Mouse (Mus musculus) heart, embryonic 16.5 days (tissue): Measurements from ENCODE around the gene Dhx30. TPM values are rescaled to one million over a fixed set of nuclear protein-coding genes. Genes with fewer than 3 reads are reported as not detected.
A peak's percentile ranks its signal among the peaks of the same experiment; 100 is the strongest.
"Not testable (repeated sequence)": the region's sequence is repeated elsewhere in the genome, so short reads cannot be mapped to it uniquely, and the experiment has no call there.

ENCODE experiments used
- ATAC-seq: fragments of 200-750 bp; cut with Nextera tagmentation; replicated peaks from 2 replicates; pipeline ENCODE4 v1.8.0; 2017; ENCODE audit warnings: moderate number of reproducible peaks; ENCODE audit not compliant: insufficient read depth, low FRiP score; ENCODE audit errors: extremely low read depth
- H3K27ac ChIP-seq: fragments of 300-500 bp; sonication (generic); 2 replicates; pipeline ENCODE4 v1.5.1; 2014; ENCODE audit warnings: mild to moderate bottlenecking, low read length, control low read depth, moderate library complexity
- H3K27me3 ChIP-seq: fragments of 300-500 bp; sonication (generic); 2 replicates; pipeline ENCODE4 v1.6.1; 2014; ENCODE audit warnings: low read length, mixed read lengths; ENCODE audit not compliant: control insufficient read depth, insufficient read depth
- H3K36me3 ChIP-seq: fragments of 300-500 bp; sonication (generic); 2 replicates; pipeline ENCODE4 v1.6.1; 2014; ENCODE audit not compliant: control insufficient read depth, insufficient read depth
- H3K4me1 ChIP-seq: fragments of 300-500 bp; sonication (generic); 2 replicates; pipeline ENCODE4 v1.6.1; 2014; ENCODE audit warnings: low read length, mixed read lengths; ENCODE audit not compliant: control insufficient read depth, insufficient read depth
- H3K4me2 ChIP-seq: fragments of 300-500 bp; sonication (generic); 2 replicates; pipeline ENCODE4 v1.6.1; 2014; ENCODE audit warnings: low read depth, mild to moderate bottlenecking, control low read depth, low read length
- H3K4me3 ChIP-seq: fragments of 300-500 bp; sonication (generic); 2 replicates; pipeline ENCODE4 v1.5.1; 2014; ENCODE audit warnings: mild to moderate bottlenecking, control low read depth, low read length
- H3K9ac ChIP-seq: fragments of 300-500 bp; sonication (generic); 2 replicates; pipeline ENCODE4 v1.6.1; 2014; ENCODE audit warnings: low read length, control low read depth
- H3K9me3 ChIP-seq: fragments of 300-500 bp; sonication (generic); replicated peaks from 2 replicates; pipeline ENCODE4 v1.6.1; 2016; ENCODE audit warnings: low read length; ENCODE audit not compliant: control insufficient read depth
- WGBS: fragments of 180-500 bp; shearing (Covaris S2); extraction: QIAGEN DNeasy Blood & Tissue Kit; methylation state at CpG from one replicate; pipeline ENCODE4 v1.1.7; 2014; 5-methylcytosine and 5-hydroxymethylcytosine counted together
- polyA plus RNA-seq: library from polyadenylated mRNA; unstranded; fragments of >200 nt; fragmentation: Nextera tagmentation; extraction: Ambion mirVana; gene quantifications from 2 replicates; pipeline ENCODE4 v1.2.1, GENCODE M21; 2015

Dhx30 gene
- polyA plus RNA-seq = 96.2 and 101 TPM in 2 replicates

GRCm38 (mm10) chr9:110117779-110118139 is at the start of gene Dhx30:
Gene Dhx30, minus strand, starts transcription at chr9:110117830.
- no peaks in the 10 kb centered on the region for H3K9me3 ChIP-seq
- peak within 1 kb of the TSS; percentile 97 for H3K27ac ChIP-seq
- H3K4me3 ChIP-seq = peak within 1 kb of the TSS; percentile 86
- H3K36me3 ChIP-seq = peaks cover 9% of the 10 kb centered on the region
- peak within 1 kb of the TSS; percentile 88 for H3K9ac ChIP-seq
- H3K4me2 ChIP-seq = peak within 1 kb of the TSS; percentile 93
- WGBS = 1% methylated on average over 17 of the region's 17 CpGs
- H3K27me3 ChIP-seq = no peaks in the 10 kb centered on the region
- peaks cover 15% of the 10 kb centered on the region for H3K4me1 ChIP-seq
- ATAC-seq = peak; percentile 5; the same call in 1 of the 2 replicates

GRCm38 (mm10) chr9:110163071-110163470 is 45.4 kb upstream of the Dhx30 start:
- Histone ChIP-seq H3K9me3 (no peaks in the 10 kb centered on the region), H3K36me3 (peaks cover 20% of the 10 kb centered on the region), H3K9ac (no peak overlapping the region), H3K4me1 (no peaks in the 10 kb centered on the region), H3K4me2 (no peak overlapping the region), H3K27me3 (no peaks in the 10 kb centered on the region), H3K4me3 (no peak overlapping the region), H3K27ac (no peak overlapping the region)
- ATAC-seq = no peak
- 75% methylated on average over 2 of the region's 2 CpGs for WGBS

GRCm38 (mm10) chr9:110162441-110162840 is 44.8 kb upstream of the Dhx30 start:
- whole genome bisulfite sequencing = 89% methylated on average over 5 of the region's 5 CpGs
- H3K9ac ChIP-seq = no peak overlapping the region
- peaks cover 22% of the 10 kb centered on the region for H3K36me3 ChIP-seq
- no peak overlapping the region for H3K4me3 ChIP-seq
- H3K27me3 ChIP-seq = no peaks in the 10 kb centered on the region
- no peaks in the 10 kb centered on the region for H3K4me1 ChIP-seq
- H3K4me2 ChIP-seq = no peak overlapping the region
- no peaks in the 10 kb centered on the region for H3K9me3 ChIP-seq
- ATAC-seq = no peak
- H3K27ac ChIP-seq = no peak overlapping the region

- H3K4me2 ChIP-seq, H3K27me3 ChIP-seq, ATAC-seq, H3K4me3 ChIP-seq, H3K27ac ChIP-seq, H3K9me3 ChIP-seq, H3K4me1 ChIP-seq, H3K9ac ChIP-seq: not testable (repeated sequence)
- peaks cover 16% of the 10 kb centered on the region for H3K36me3 ChIP-seq
- WGBS = 100% methylated on average over 2 of the region's 2 CpGs
These were observed 42.9 kb upstream of the Dhx30 start for GRCm38 (mm10) chr9:110160486-110160885.

- no peak overlapping the region for H3K9ac ChIP-seq
- H3K36me3 ChIP-seq = peaks cover 23% of the 10 kb centered on the region
- H3K27me3 ChIP-seq = no peaks in the 10 kb centered on the region
- H3K4me2 ChIP-seq = no peak overlapping the region
- no peak for ATAC-seq
- no peaks in the 10 kb centered on the region for H3K4me1 ChIP-seq
- no peak overlapping the region for H3K27ac ChIP-seq
- no peaks in the 10 kb centered on the region for H3K9me3 ChIP-seq
- 95% methylated on average over 1 of the region's 1 CpGs for WGBS
- H3K4me3 ChIP-seq = no peak overlapping the region
These were observed 41.4 kb upstream of the Dhx30 start for GRCm38 (mm10) chr9:110159036-110159435.

- Histone ChIP-seq H3K27ac (no peak overlapping the region), H3K36me3 (peaks cover 27% of the 10 kb centered on the region), H3K4me1 (no peaks in the 10 kb centered on the region), H3K9ac (no peak overlapping the region), H3K9me3 (no peaks in the 10 kb centered on the region), H3K4me2 (no peak overlapping the region), H3K4me3 (no peak overlapping the region), H3K27me3 (no peaks in the 10 kb centered on the region)
- no peak for ATAC-seq
- 57% methylated on average over 2 of the region's 2 CpGs for WGBS
These were observed 31.0 kb upstream of the Dhx30 start for GRCm38 (mm10) chr9:110148598-110148997.

- 89% methylated on average over 1 of the region's 1 CpGs for WGBS
- ATAC-seq = no peak
- no peaks in the 10 kb centered on the region for H3K27me3 ChIP-seq
- no peaks in the 10 kb centered on the region for H3K4me1 ChIP-seq
- H3K27ac ChIP-seq = no peak overlapping the region
- H3K9ac ChIP-seq = no peak overlapping the region
- no peak overlapping the region for H3K4me2 ChIP-seq
- H3K36me3 ChIP-seq = peaks cover 21% of the 10 kb centered on the region
- no peak overlapping the region for H3K4me3 ChIP-seq
- no peaks in the 10 kb centered on the region for H3K9me3 ChIP-seq
These were observed 24.5 kb upstream of the Dhx30 start for GRCm38 (mm10) chr9:110142097-110142496.

GRCm38 (mm10) chr9:110139119-110139518 is 21.5 kb upstream of the Dhx30 start:
- WGBS = 64% methylated on average over 4 of the region's 4 CpGs
- no peak overlapping the region for H3K4me3 ChIP-seq
- no peak overlapping the region for H3K9ac ChIP-seq
- H3K27ac ChIP-seq = no peak overlapping the region
- no peak for ATAC-seq
- H3K9me3 ChIP-seq = no peaks in the 10 kb centered on the region
- peaks cover 2% of the 10 kb centered on the region for H3K4me1 ChIP-seq
- peaks cover 35% of the 10 kb centered on the region for H3K36me3 ChIP-seq
- no peaks in the 10 kb centered on the region for H3K27me3 ChIP-seq
- H3K4me2 ChIP-seq = no peak overlapping the region

GRCm38 (mm10) chr9:110134176-110134575 is 16.5 kb upstream of the Dhx30 start:
- WGBS = 84% methylated on average over 5 of the region's 5 CpGs
- Histone ChIP-seq H3K27ac (no peak overlapping the region), H3K4me1 (peaks cover 17% of the 10 kb centered on the region), H3K9ac (no peak overlapping the region), H3K9me3 (no peaks in the 10 kb centered on the region), H3K27me3 (no peaks in the 10 kb centered on the region), H3K4me2 (no peak overlapping the region), H3K4me3 (no peak overlapping the region), H3K36me3 (peaks cover 16% of the 10 kb centered on the region)
- no peak for ATAC-seq
